Mouse (Mus musculus): ENCODE data around the gene Itgb5.

- no peak for TF ChIP-seq EP300 (IDR thresholded peaks at IDR 0.05; ENCODE audit: insufficient read depth, low read depth, low read length)
- no peak for TF ChIP-seq CTCF (IDR thresholded peaks at IDR 0.05; ENCODE audit: low read depth, low read length)
Measured at GRCm38 (mm10) chr16:33781789-33782728, 47.4 kb upstream of the Itgb5 start.
